ENCODE assay signal across 8 mouse cellular contexts in the genomic region with DNA sequence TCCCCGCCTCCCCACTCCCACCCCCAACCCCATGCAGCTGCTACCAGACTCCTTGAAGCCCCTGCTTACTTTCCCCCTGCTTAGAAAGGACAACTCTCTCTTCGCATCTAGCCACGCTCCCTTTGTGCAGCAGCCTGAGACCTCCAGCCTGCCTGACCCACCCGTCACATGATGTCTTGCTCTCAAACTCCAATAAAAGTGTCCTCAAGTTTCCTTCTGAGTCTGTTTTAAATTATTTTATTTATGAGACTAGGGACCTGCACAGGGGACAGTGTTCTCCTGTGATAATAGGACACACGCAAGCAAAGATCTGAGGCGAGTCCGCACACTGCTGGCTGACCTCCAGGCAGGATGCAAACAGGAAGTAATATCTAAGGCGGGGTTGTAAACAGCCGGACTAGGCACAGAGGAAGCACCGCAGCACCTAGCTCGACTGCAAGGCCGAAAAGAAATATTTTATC. TPM values are rescaled to one million over a fixed set of nuclear protein-coding genes. Genes with fewer than 3 reads are reported as not detected.
DNase-seq lines count a peak whose midpoint lies in the region; ATAC-seq and TF ChIP-seq lines count a peak whose summit lies in the region.

No protein-coding gene starts in this region.

- DNase-seq in urinary bladder, postnatal 14 days (ENCODE audit: low spot score), result peak; percentile 64
- no peak for DNase-seq in urinary bladder, adult 2 months (ENCODE audit: low spot score)
- peak; percentile 55 for DNase-seq in hindbrain, embryonic 11.5 days (ENCODE audit: low spot score)
- DNase-seq in stomach, postnatal 0 days (ENCODE audit: low spot score), result peak; percentile 54
- DNase-seq in thymus, postnatal 4 days, result no peak

- H3K4me2 ChIP-seq in forebrain, embryonic 16.5 days (ENCODE audit: low read length), result peak overlapping the region; percentile 45
- H3K4me2 ChIP-seq in hindbrain, embryonic 11.5 days (replicated peaks; ENCODE audit: low read depth, low read length), result peak overlapping the region; percentile 36
- peak overlapping the region; percentile 66 for H3K4me2 ChIP-seq in limb, embryonic 13.5 days (replicated peaks)
- peak overlapping the region; percentile 55 for H3K4me2 ChIP-seq in midbrain, embryonic 12.5 days (replicated peaks)
- H3K4me2 ChIP-seq in stomach, postnatal 0 days (replicated peaks; ENCODE audit: low read depth), result peak overlapping the region; percentile 52

- 0 out of 2 replicates have a peak, but pooled peaks have one; percentile 43 for ATAC-seq in forebrain, embryonic 16.5 days
- ATAC-seq in hindbrain, embryonic 11.5 days (ENCODE audit: low FRiP score), result peak; percentile 56; the same call in 1 of the 2 replicates
- ATAC-seq in limb, embryonic 13.5 days (ENCODE audit: low FRiP score, low read depth), result peak; percentile 66
- ATAC-seq in midbrain, embryonic 12.5 days (ENCODE audit: low FRiP score, low read depth), result peak; percentile 41; the same call in 1 of the 2 replicates
- ATAC-seq in stomach, postnatal 0 days (ENCODE audit: low FRiP score, low TSS enrichment), result peak; percentile 74

- H3K4me3 ChIP-seq in forebrain, embryonic 16.5 days (replicated peaks; ENCODE audit: low read length), result peak overlapping the region; percentile 18
- peak overlapping the region; percentile 19 for H3K4me3 ChIP-seq in hindbrain, embryonic 11.5 days (ENCODE audit: low read depth, low read length)
- H3K4me3 ChIP-seq in limb, embryonic 13.5 days, result peak overlapping the region; percentile 39
- peak overlapping the region; percentile 28 for H3K4me3 ChIP-seq in midbrain, embryonic 12.5 days
- peak overlapping the region; percentile 30 for H3K4me3 ChIP-seq in stomach, postnatal 0 days (ENCODE audit: low read depth, low read length)

- TF ChIP-seq EP300 in stomach, postnatal 0 days (optimal IDR thresholded peaks at IDR 0.05), result no peak

- H3K4me1 ChIP-seq in forebrain, embryonic 16.5 days (replicated peaks; ENCODE audit: control insufficient read depth, insufficient read depth, low read length), result peaks cover 8% of the 10 kb centered on the region
- no peaks in the 10 kb centered on the region for H3K4me1 ChIP-seq in hindbrain, embryonic 11.5 days (replicated peaks; ENCODE audit: control insufficient read depth, insufficient read depth, low read length)
- H3K4me1 ChIP-seq in limb, embryonic 13.5 days, result peaks cover 13% of the 10 kb centered on the region
- peaks cover 14% of the 10 kb centered on the region for H3K4me1 ChIP-seq in midbrain, embryonic 12.5 days
- no peaks in the 10 kb centered on the region for H3K4me1 ChIP-seq in stomach, postnatal 0 days (replicated peaks; ENCODE audit: control insufficient read depth, insufficient read depth)

- no peak for TF ChIP-seq CTCF in stomach, postnatal 0 days (IDR thresholded peaks at IDR 0.05; ENCODE audit: low read depth)

- H3K27me3 ChIP-seq in forebrain, embryonic 16.5 days (replicated peaks; ENCODE audit: control insufficient read depth, insufficient read depth, low read length), result no peaks in the 10 kb centered on the region
- H3K27me3 ChIP-seq in hindbrain, embryonic 11.5 days (ENCODE audit: control insufficient read depth, insufficient read depth, low read length), result no peaks in the 10 kb centered on the region
- no peaks in the 10 kb centered on the region for H3K27me3 ChIP-seq in limb, embryonic 13.5 days
- no peaks in the 10 kb centered on the region for H3K27me3 ChIP-seq in midbrain, embryonic 12.5 days
- H3K27me3 ChIP-seq in stomach, postnatal 0 days (ENCODE audit: control insufficient read depth, insufficient read depth, low read length), result no peaks in the 10 kb centered on the region

- no peak overlapping the region for H3K27ac ChIP-seq in forebrain, embryonic 16.5 days (ENCODE audit: low read length)
- no peak overlapping the region for H3K27ac ChIP-seq in hindbrain, embryonic 11.5 days (ENCODE audit: low read depth, low read length)
- peak overlapping the region; percentile 15; the same call in 1 of the 2 replicates for H3K27ac ChIP-seq in limb, embryonic 13.5 days
- peak overlapping the region; percentile 52; the same call in 1 of the 2 replicates for H3K27ac ChIP-seq in midbrain, embryonic 12.5 days (replicated peaks)
- H3K27ac ChIP-seq in stomach, postnatal 0 days (replicated peaks), result 0 out of 2 replicates have a peak overlapping the region, but pooled peaks have one; percentile 35

- WGBS in forebrain, embryonic 16.5 days, result 6% methylated on average over 11 of the region's 12 CpGs
- 7% methylated on average over 12 of the region's 12 CpGs for WGBS in hindbrain, embryonic 11.5 days
- WGBS in limb, embryonic 13.5 days, result 5% methylated on average over 12 of the region's 12 CpGs
- WGBS in midbrain, embryonic 12.5 days, result 1% methylated on average over 12 of the region's 12 CpGs
- WGBS in stomach, postnatal 0 days, result 11% methylated on average over 12 of the region's 12 CpGs

- no peaks in the 10 kb centered on the region for H3K9me3 ChIP-seq in forebrain, embryonic 16.5 days (ENCODE audit: control insufficient read depth, low read length)
- H3K9me3 ChIP-seq in hindbrain, embryonic 11.5 days (ENCODE audit: control insufficient read depth, low read length), result no peaks in the 10 kb centered on the region
- H3K9me3 ChIP-seq in limb, embryonic 13.5 days, result no peaks in the 10 kb centered on the region
- H3K9me3 ChIP-seq in midbrain, embryonic 12.5 days, result no peaks in the 10 kb centered on the region
- H3K9me3 ChIP-seq in stomach, postnatal 0 days (ENCODE audit: control insufficient read depth, low read length), result no peaks in the 10 kb centered on the region

- no peaks in the 10 kb centered on the region for H3K36me3 ChIP-seq in forebrain, embryonic 16.5 days (ENCODE audit: control insufficient read depth, insufficient read depth)
- H3K36me3 ChIP-seq in hindbrain, embryonic 11.5 days (ENCODE audit: control insufficient read depth, insufficient read depth, low read length), result no peaks in the 10 kb centered on the region
- no peaks in the 10 kb centered on the region for H3K36me3 ChIP-seq in limb, embryonic 13.5 days
- H3K36me3 ChIP-seq in midbrain, embryonic 12.5 days, result no peaks in the 10 kb centered on the region
- H3K36me3 ChIP-seq in stomach, postnatal 0 days (ENCODE audit: control insufficient read depth, insufficient read depth, low read length), result no peaks in the 10 kb centered on the region

- peak overlapping the region; percentile 24; the same call in 1 of the 2 replicates for H3K9ac ChIP-seq in forebrain, embryonic 16.5 days (replicated peaks; ENCODE audit: low read depth, low read length)
- peak overlapping the region; percentile 32 for H3K9ac ChIP-seq in hindbrain, embryonic 11.5 days (ENCODE audit: low read depth, low read length)
- H3K9ac ChIP-seq in limb, embryonic 13.5 days, result peak overlapping the region; percentile 56; the same call in 1 of the 2 replicates
- peak overlapping the region; percentile 4; the same call in 1 of the 2 replicates for H3K9ac ChIP-seq in midbrain, embryonic 12.5 days (replicated peaks)
- peak overlapping the region; percentile 54 for H3K9ac ChIP-seq in stomach, postnatal 0 days (ENCODE audit: low read length)

RNA-seq across cellular contexts. Expression of gene Tcf12, which starts 58.1 kb away (rescaled TPM):
- polyA plus RNA-seq in urinary bladder, adult 2 months (2012; rRNA removed), result 61.3 and 66.1 TPM in 2 replicates
- 52.0 and 57.0 TPM in 2 replicates for polyA plus RNA-seq in forebrain, embryonic 16.5 days (2015; fragmentation: Nextera tagmentation; extraction: Ambion mirVana)
- polyA plus RNA-seq in hindbrain, embryonic 11.5 days (2014; fragmentation: Nextera tagmentation; extraction: Ambion mirVana), result 215 and 227 TPM in 2 replicates
- polyA plus RNA-seq in limb, embryonic 13.5 days (2015; fragmentation: Nextera tagmentation; extraction: Ambion mirVana), result 118 and 125 TPM in 2 replicates
- polyA plus RNA-seq in midbrain, embryonic 12.5 days (2016; fragmentation: Nextera tagmentation; extraction: Ambion mirVana), result 192 and 227 TPM in 2 replicates
- 28.7 and 29.1 TPM in 2 replicates for polyA plus RNA-seq in stomach, postnatal 0 days (2015; fragmentation: Nextera tagmentation; extraction: Ambion mirVana)

Comparison
In these comparisons a context has a peak if more than half of its experiments do, and no peak if none do; other contexts are left out.
1. DNase-seq: peak in urinary bladder, postnatal 14 days (single experiment), hindbrain, embryonic 11.5 days (single experiment) and stomach, postnatal 0 days (single experiment); none in urinary bladder, adult 2 months (single experiment) and thymus, postnatal 4 days (single experiment).
2. H3K27ac ChIP-seq: peak in limb, embryonic 13.5 days (single experiment), midbrain, embryonic 12.5 days (single experiment) and stomach, postnatal 0 days (single experiment); none in forebrain, embryonic 16.5 days (single experiment) and hindbrain, embryonic 11.5 days (single experiment).
3. H3K9ac ChIP-seq: peak in every context shown above with its lines; median percentile 56 in limb, embryonic 13.5 days; 54 in stomach, postnatal 0 days; 32 in hindbrain, embryonic 11.5 days; 24 in forebrain, embryonic 16.5 days; 4 in midbrain, embryonic 12.5 days.
4. Peak in every context shown above with its lines, with median percentiles within 50 percentile points of each other: ATAC-seq, H3K4me2 ChIP-seq and H3K4me3 ChIP-seq.